Mouse (Mus musculus) retina, adult 2 months (tissue): ENCODE data around the gene Gm8220.
"Not testable (repeated sequence)": the region's sequence is repeated elsewhere in the genome, so short reads cannot be mapped to it uniquely, and the experiment has no call there.

ENCODE experiments used
- DNase-seq: peaks from one replicate; pipeline ENCODE4 v3.0.0-alpha.2; 2012; ENCODE audit warnings: low read depth, low spot score

The Gm8220 gene

DNA sequence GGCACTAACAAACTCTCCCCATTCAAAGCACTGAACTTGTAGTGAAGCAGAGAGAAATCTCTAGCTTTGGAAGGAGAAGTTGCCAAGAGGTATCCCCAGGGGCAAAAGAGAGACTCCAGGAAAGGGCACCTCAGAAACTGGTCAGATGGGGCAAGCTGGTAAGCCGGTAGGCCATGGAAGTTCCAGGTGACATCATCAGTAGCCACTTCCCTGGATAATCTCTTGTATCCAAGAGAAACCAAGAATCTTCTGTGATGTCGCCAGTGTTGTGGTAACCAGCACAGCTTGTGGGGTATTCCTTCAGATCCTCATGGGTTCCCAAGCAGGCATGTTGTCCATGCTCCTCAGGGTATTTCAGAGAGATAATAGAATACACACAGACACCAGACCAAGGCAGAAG, at the start of gene Gm8220:
Gene Gm8220, plus strand, starts transcription at position 301 of the 400 bp plus-strand sequence.
- DNase-seq = not testable (repeated sequence)

DNA sequence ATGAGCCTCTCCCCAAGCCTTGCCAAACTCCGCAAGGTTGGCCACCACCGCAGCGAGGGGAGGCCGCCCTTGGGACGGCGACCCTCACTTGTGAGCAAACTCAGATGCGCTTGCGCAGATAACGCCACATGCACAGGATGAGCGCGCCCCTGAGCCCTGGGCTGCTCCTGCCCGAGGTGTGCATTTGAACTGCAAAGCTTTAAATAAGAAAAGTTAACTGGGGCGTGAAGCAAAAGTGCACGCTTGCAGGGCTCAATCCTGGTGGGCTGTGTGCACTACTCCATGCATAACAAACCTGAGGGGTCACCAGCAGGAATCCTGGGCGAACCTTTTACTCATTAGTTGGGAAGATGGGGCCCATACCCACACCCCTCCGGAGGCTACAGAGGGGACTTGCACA, 37.3 kb upstream of the Gm8220 start:
- DNase-seq = no peak

DNA sequence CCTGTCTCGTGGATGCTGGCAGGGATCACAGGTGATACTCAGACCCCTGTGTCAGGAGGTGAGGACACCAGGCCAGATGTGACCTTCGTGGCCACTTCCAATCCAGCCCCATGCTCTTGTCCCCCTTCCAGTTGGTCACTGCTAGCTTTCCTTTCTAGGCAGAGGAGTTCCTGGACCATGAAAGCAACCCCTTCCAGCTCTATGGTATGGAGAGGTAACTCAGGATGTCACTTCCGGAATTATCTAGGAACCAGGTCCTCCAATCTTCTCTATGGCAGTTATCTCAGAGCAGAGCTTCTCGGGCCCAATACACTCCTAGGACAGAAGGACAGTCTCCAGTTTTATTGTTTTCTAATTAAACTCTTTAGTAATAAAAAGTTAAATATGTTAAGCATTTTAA, 26.7 kb downstream of the Gm8220 start:
- not testable (repeated sequence) for DNase-seq

DNA sequence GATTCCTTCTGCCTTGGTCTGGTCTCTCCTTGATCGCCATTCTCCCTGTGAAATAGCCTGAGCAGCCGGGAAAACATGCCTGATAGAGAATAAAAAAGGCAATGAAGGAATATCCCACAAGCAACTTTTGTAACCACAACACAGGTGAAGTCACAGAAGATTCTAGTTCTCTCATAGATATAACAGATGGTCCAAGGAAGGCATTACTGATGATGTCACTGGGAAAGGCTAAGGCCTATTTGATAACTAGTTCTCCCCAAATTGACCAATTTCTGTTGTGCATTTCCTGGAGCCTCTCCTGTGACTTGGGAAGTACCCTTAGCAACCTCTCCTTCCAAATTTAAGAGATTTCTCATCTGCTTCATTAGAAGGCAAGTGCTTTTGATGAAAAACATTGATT, 53.1 kb downstream of the Gm8220 start, which contains the start of gene Gm5930:
Gene Gm5930, minus strand, starts transcription at position 101 of the 400 bp plus-strand sequence.
- DNase-seq = not testable (repeated sequence)
